Mouse (Mus musculus) layer of hippocampus, adult 18-20 months (tissue): ENCODE data around the gene Unc5a. TPM values are rescaled to one million over a fixed set of nuclear protein-coding genes. Genes with fewer than 3 reads are reported as not detected.

Experiments used
- DNase-seq, 2 experiments: peaks; one replicate each; pipeline ENCODE4 v3.0.0; 2022; ENCODE audit warnings: low spot score in 2 of 2
- total RNA-seq, 2 experiments: library from RNA; stranded (reverse); gene quantifications; 2 replicates each; pipeline ENCODE4 v1.2.3; 2021

The Unc5a gene
- total RNA-seq, 2 experiments from 2014 or later = 160 to 161 TPM

DNA sequence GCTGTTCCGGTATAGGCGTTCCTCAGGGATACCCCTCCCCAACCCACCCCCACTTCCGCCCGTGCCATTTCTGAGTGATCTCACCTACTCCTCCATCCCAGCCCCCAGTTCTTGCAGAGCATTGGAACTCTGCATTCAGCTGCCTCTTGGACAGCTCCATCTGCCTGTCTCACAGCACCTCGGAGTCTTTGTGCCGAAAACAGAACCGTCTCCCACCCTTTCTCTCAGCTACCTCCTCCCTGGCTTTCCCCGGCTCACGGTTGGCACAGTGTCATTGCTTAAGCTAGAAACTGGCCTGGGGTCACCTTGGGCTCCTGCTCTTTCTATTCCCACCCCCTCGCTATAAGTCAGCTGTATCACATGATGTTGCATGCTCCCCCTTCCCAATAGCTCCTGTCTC, 51.2 kb downstream of the Unc5a start:
- peak in 1 of 2 experiments; percentile 52 for DNase-seq

DNA sequence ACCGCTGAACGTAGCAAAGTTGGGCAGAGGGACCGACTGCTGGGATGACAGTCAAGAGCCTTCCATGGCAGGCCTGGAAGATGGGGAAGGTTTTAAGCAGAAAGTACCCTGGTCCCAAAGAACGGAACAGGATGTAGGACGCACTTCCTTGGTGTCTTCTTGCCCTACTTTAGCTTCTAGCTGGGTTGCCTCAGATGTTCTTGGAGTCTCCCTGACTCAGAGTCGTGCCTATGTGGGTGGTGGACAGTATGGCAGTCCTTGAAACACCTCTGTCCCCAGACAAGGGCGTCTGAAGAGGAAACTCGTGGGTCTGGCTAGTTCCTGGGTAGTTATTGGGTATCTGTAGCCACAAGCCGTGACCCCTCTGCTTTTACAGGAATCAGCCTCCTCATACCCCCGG, 52.9 kb downstream of the Unc5a start:
- no peak for DNase-seq

DNA sequence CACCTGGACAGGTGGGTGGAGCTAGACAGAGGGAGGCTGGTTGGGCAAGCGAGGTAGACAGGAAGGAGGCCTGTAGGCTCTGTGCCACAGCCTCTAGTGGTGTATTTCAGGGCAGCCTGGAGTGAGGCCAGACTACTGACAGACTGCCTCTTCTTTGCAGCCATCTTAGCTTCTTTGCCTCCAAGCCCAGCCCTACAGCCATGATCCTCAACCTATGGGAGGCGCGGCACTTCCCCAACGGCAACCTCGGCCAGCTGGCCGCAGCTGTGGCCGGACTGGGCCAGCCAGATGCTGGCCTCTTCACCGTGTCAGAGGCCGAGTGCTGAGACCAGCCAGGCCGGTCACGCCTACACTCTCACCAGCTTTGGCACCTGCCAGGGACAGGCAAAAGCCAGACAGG, 55.4 kb downstream of the Unc5a start:
- no peak for DNase-seq

DNA sequence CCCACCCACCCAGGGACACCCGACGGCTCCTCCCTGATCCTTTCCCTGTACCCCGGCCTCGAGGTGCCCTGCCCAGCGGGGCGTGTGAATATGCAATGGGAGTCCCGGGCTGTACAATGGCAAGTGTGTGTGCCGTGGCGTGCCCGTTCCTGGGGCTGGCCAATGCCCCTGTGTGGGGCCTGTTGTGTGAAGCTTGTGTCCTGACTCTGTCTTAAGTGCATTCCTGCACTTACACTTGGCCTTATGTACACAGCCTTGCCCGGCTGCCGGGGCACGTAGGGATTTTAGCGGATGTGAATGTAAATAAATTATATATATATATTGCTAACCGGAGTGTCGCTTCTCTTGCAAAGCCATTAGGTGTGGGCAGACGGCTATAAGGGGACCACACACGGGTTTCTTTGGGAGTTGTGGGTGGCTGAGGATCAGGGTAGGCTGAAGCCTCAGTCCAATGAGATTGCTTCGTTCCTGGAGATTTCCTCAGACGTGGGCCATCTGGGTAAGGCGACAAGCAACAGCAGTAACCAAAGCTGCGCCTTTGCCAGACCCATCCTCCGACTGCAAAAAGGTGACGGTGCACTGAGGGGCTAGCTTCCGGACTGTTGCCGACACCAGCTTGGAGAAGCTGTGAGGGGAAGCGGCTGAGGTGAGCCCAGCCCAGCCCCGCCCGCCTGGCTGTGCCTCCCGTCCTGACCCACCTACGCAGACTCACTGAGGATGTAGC, 56.6 kb downstream of the Unc5a start:
- no peak for DNase-seq

DNA sequence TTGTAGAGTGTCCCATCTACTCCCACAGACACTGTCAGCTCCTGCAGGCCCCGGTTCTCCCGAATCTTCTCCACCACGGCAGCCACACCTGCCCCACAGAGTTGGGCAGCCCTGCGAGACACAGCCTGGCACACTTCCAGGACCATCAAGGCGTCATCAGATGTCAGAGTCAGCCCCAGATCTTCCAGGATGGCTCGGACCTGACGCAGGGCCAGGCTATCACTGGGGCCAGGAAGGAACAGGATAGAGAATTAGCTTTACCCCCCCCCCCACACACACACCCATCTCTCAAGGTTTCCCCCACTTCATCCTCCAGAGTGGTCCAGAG, 57.2 kb downstream of the Unc5a start:
- DNase-seq = no peak

GRCm38 (mm10) chr13:55008589-55008988, 59.4 kb downstream of the Unc5a start:
- no peak for DNase-seq

- no peak for DNase-seq
Measured at GRCm38 (mm10) chr13:55011103-55011502, 61.9 kb downstream of the Unc5a start.

GRCm38 (mm10) chr13:55011981-55012478, 62.8 kb downstream of the Unc5a start:
- DNase-seq = no peak

DNA sequence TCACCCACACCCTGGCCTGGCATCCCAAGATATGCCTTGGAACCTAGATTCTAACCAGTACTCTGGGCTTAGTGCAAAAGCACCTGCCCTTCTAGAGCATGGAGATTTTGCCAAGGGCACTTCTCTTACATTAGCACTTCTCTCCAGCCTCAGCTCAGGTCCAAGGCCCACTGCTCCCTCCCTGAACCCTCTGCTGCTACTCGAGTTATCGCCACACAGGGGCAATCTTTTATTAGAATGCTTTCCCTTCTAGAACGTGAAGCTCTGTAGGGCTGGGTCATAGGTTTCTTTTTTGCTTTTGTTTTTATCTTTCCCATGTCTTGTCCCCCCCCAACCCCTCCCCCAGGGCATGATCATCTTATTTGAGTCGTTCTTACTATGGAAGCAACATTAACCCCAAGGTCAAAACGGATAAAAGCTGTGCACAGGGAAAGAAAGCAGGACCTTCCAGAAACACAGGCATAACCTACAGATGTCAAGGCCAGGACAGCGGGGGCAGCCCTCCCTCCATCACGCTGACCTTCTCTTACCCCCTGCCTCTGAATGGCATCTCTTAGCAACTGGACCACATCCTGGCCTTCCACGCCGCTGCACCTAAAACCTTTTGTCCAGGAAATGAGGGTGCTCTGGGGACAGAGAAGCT, 64.6 kb downstream of the Unc5a start:
- DNase-seq = no peak

- DNase-seq = no peak
Measured at GRCm38 (mm10) chr13:55014451-55014850, 65.2 kb downstream of the Unc5a start.

DNA sequence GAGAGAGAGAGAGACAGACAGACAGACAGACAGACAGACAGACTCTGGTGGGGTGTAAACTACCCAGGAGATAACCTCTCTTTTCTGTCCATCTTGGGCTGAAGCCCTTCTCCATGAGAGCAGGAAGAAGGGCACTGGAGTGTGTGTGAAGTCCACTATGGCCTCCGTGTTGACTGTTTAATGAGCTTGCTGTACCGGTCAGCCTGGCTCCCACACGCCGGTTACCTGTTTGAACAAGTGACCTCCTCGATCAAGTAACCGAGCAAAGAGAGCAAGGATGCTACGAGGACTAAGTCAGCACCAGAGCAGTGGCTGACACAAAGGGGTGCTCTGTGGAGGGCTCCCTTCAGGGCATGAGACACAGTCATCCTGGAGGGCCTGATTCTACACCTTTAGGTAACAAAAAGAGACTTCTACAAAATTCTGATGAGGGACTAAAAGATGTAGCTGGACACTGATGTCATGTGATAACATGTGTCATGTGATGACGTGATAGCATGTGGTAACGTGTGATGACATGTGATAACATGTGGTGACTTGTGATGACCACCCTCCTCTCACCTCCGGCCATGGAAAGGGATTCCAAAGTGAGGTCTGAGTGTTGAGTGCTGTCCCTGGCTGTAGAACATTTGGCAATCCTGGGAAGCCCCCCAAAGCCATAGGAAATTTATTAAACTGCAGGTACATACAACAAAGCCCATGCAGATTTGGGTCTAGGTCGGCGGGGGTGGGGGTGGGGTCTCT, 68.1 kb downstream of the Unc5a start:
- DNase-seq = no peak

- DNase-seq = no peak
Measured at GRCm38 (mm10) chr13:55017898-55018599, 68.8 kb downstream of the Unc5a start.

DNA sequence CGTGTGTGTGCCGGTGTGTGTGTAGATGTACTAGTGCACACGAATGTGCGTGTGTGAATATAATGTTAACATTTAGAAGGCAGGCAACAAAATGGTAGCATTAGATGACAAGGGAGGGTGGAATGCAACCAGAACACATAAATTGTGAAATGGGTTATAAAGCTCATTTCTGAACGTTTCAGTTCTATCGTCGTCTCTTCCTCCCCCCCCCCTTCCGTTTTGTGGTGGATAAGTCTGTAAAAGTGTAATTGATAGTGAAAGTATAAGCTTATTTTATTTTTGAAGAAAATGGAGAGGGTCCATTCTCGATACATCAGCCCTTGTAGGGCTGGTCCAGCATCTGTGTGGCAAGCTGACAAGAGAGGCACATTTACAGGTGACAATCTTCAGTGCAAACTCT, 69.5 kb downstream of the Unc5a start:
- no peak for DNase-seq

DNA sequence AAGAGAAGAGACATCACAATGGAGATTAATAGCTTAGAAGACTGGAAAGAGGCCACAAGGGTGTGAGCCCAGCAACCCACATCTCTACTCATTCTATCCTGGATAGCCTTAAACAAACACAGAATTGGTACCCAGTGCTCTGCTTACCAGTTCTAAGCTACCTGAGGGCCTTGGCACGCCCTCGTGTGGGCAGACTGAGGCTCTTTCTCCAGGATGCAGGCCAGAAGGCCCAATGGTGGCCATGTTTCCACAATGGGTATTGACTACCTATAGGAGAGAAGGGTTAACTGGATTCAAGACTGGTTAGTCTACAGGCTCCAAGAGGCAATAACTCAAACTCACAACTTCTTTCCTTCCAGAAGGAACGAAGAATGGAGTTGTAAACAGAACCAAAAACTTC, 70.0 kb downstream of the Unc5a start:
- DNase-seq = no peak

DNA sequence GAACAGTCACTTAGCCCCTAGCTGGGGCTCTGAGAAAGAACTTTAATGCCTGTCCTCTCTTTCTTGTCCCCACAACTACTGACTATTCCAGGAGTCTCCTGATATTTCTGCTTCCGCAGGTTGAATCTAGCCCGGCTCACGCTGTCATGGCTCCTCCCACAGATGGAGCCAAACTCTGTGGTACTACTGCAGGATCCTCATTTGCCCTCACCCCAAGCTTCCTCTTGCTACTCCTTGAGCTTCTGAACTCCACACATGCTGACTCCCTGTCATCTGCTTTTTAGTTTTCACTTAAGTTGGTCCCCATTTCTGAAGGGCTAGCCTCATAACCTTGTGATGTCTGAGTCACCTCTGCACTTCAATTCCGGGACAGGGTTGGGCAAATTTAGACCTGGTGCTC, 70.8 kb downstream of the Unc5a start:
- DNase-seq = no peak

- no peak for DNase-seq
Measured at GRCm38 (mm10) chr13:55021194-55021779, 72.1 kb downstream of the Unc5a start, which contains the start of gene Hk3. TSS of gene Hk3 (minus strand) at chr13:55021385.

DNA sequence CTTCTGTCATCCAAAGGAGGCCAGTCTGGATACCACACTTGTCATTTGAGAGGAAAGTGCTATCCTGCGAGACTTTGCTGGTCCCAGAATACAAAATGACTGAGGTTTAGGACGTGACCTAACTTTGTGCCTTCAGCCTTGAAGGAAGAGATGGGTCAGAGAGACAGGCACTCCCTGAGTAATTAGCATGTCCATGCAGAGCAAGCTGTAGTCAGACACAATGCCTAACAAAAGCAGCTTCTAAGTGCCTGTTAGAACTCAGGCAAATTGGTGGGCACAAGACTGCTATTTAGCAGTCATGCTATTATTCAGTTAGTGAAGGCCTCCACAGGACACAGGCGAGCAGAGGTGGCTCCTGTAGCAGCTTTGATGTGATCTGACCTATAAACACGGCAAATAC, 73.0 kb downstream of the Unc5a start:
- DNase-seq = no peak

DNA sequence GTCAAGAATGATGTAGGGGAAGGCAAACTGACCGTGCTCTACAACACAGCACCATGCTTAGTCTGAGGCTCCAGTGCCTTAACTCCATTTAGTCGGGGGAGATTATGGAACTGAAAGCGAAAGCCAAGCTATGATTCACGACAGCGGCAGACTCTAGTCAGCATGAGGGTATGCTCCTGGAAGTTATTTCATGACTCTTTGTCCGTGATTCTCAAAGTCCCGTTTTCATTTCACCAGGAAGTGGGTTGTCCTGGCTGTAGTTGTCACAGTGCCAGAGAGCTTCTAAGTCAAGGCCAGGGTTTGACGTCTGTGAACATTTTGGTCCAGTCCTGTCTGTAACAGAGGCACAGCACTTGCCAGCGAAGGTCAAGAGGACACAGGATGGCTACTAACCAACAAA, 73.5 kb downstream of the Unc5a start:
- no peak for DNase-seq

DNA sequence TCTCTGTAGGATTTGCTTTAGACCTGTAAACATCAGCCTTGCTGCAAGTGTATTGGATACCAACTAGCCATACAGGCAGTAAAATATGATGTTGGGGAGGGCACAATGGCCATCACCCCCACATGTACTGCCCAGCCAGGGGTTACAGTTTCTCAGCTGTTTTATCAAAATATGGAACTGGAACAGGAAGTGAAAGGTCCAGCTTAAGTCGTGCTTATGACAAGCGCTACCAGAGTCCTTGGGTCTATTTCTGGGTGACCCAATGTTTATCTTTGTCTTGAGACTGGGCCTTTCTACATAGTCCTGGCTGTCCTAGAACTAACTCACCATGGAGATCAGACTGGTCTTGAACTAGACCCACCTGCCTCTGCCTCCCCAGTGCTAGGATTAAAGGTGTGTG, 75.0 kb downstream of the Unc5a start:
- no peak for DNase-seq

DNA sequence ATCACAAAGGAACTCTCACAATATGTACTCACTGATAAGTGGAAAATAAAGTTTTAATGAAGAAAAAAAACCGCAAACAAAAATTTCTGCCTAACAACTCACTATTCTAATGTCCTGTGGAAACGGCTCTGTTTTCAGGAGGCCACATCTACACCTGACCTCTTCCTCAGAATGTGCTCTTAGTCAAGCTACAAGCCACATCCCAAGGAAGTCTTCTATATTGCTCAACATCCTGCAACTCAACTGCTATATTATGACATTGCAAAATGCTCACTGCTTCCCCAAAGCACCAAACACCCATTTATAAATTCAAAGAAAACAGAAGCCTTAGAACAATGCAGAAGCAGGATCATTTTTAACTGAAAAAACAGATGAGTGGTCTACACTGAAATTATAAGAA, 90.8 kb downstream of the Unc5a start:
- no peak for DNase-seq

GRCm38 (mm10) chr13:55047706-55048105, 98.5 kb downstream of the Unc5a start:
- no peak for DNase-seq
